ENCODE assay signal across 8 mouse cellular contexts in genomic region chr1:175128525-175128924, GRCm38 (mm10).
DNase-seq lines count a peak whose midpoint lies in the region; ATAC-seq lines count a peak whose summit lies in the region.

No protein-coding gene starts in this region.

- peaks cover 5% of the 10 kb centered on the region for H3K4me1 ChIP-seq in limb, embryonic 13.5 days
- H3K4me1 ChIP-seq in limb, embryonic 10.5 days, result no peaks in the 10 kb centered on the region
- peaks cover 7% of the 10 kb centered on the region for H3K4me1 ChIP-seq in forebrain, embryonic 14.5 days (ENCODE audit: control insufficient read depth, insufficient read depth, low read length)
- peaks cover 5% of the 10 kb centered on the region for H3K4me1 ChIP-seq in midbrain, embryonic 14.5 days (ENCODE audit: control insufficient read depth, insufficient read depth, low read length)

- no peaks in the 10 kb centered on the region for H3K9me3 ChIP-seq in limb, embryonic 13.5 days
- no peaks in the 10 kb centered on the region for H3K9me3 ChIP-seq in limb, embryonic 10.5 days (replicated peaks)
- H3K9me3 ChIP-seq in forebrain, embryonic 14.5 days (replicated peaks; ENCODE audit: control insufficient read depth, low read length), result no peaks in the 10 kb centered on the region
- no peaks in the 10 kb centered on the region for H3K9me3 ChIP-seq in midbrain, embryonic 14.5 days (ENCODE audit: control insufficient read depth, low read length)

- H3K4me3 ChIP-seq in limb, embryonic 13.5 days, result no peak overlapping the region
- no peak overlapping the region for H3K4me3 ChIP-seq in limb, embryonic 10.5 days
- H3K4me3 ChIP-seq in forebrain, embryonic 14.5 days (ENCODE audit: low read depth, low read length), result no peak overlapping the region
- no peak overlapping the region for H3K4me3 ChIP-seq in midbrain, embryonic 14.5 days (replicated peaks; ENCODE audit: low read depth, low read length)

- no peak overlapping the region for H3K9ac ChIP-seq in limb, embryonic 13.5 days
- no peak overlapping the region for H3K9ac ChIP-seq in forebrain, embryonic 14.5 days (ENCODE audit: low read length)
- H3K9ac ChIP-seq in midbrain, embryonic 14.5 days (replicated peaks; ENCODE audit: low read length), result no peak overlapping the region

- no peak overlapping the region for H3K27ac ChIP-seq in limb, embryonic 13.5 days
- no peak overlapping the region for H3K27ac ChIP-seq in limb, embryonic 10.5 days
- H3K27ac ChIP-seq in forebrain, embryonic 14.5 days (ENCODE audit: low read depth, low read length), result no peak overlapping the region
- H3K27ac ChIP-seq in midbrain, embryonic 14.5 days (replicated peaks; ENCODE audit: low read depth, low read length), result no peak overlapping the region

- DNase-seq in adrenal gland, postnatal 10 days, result peak; percentile 38
- DNase-seq in adrenal gland, postnatal 25 days, result no peak
- no peak for DNase-seq in limb, embryonic 10.5 days (ENCODE audit: low spot score)
- peak; percentile 94 for DNase-seq in forebrain, embryonic 14.5 days (ENCODE audit: low spot score)
- DNase-seq in midbrain, embryonic 14.5 days, result peak; percentile 79
- no peak for DNase-seq in testis, postnatal 10 days (ENCODE audit: low spot score)
- no peak for DNase-seq in liver

- no peaks in the 10 kb centered on the region for H3K36me3 ChIP-seq in limb, embryonic 13.5 days
- no peaks in the 10 kb centered on the region for H3K36me3 ChIP-seq in limb, embryonic 10.5 days
- H3K36me3 ChIP-seq in forebrain, embryonic 14.5 days (ENCODE audit: control insufficient read depth, insufficient read depth, low read length), result no peaks in the 10 kb centered on the region
- H3K36me3 ChIP-seq in midbrain, embryonic 14.5 days (ENCODE audit: control insufficient read depth, insufficient read depth, low read length), result no peaks in the 10 kb centered on the region

- WGBS in limb, embryonic 13.5 days, result 52% methylated on average over 2 of the region's 2 CpGs
- WGBS in limb, embryonic 10.5 days, result 75% methylated on average over 2 of the region's 2 CpGs
- 1% methylated on average over 2 of the region's 2 CpGs for WGBS in forebrain, embryonic 14.5 days
- WGBS in midbrain, embryonic 14.5 days, result 3% methylated on average over 2 of the region's 2 CpGs

- H3K27me3 ChIP-seq in limb, embryonic 13.5 days, result no peaks in the 10 kb centered on the region
- no peaks in the 10 kb centered on the region for H3K27me3 ChIP-seq in limb, embryonic 10.5 days (ENCODE audit: low read depth, poor library complexity, severe bottlenecking)
- no peaks in the 10 kb centered on the region for H3K27me3 ChIP-seq in forebrain, embryonic 14.5 days (replicated peaks; ENCODE audit: control insufficient read depth, insufficient read depth, low read length)
- no peaks in the 10 kb centered on the region for H3K27me3 ChIP-seq in midbrain, embryonic 14.5 days (ENCODE audit: control insufficient read depth, insufficient read depth, low read length)

- peak; percentile 36; the same call in 1 of the 2 replicates for ATAC-seq in limb, embryonic 13.5 days (ENCODE audit: low FRiP score, low read depth)
- ATAC-seq in forebrain, embryonic 14.5 days, result peak; percentile 85
- peak; percentile 59 for ATAC-seq in midbrain, embryonic 14.5 days (ENCODE audit: low FRiP score, low TSS enrichment)

- H3K4me2 ChIP-seq in limb, embryonic 13.5 days (replicated peaks), result no peak overlapping the region
- H3K4me2 ChIP-seq in forebrain, embryonic 14.5 days (ENCODE audit: low read length), result no peak overlapping the region
- H3K4me2 ChIP-seq in midbrain, embryonic 14.5 days (ENCODE audit: low read length), result no peak overlapping the region

Comparison
In these comparisons a context has a peak if more than half of its experiments do, and no peak if none do; other contexts are left out.
1. DNase-seq: peak in adrenal gland, postnatal 10 days (single experiment), forebrain, embryonic 14.5 days (single experiment) and midbrain, embryonic 14.5 days (single experiment); none in adrenal gland, postnatal 25 days (single experiment), limb, embryonic 10.5 days (single experiment), testis, postnatal 10 days (single experiment) and liver (single experiment).
2. Peak in every context shown above with its lines, with median percentiles within 50 percentile points of each other: ATAC-seq.